Mouse (Mus musculus) hindbrain, embryonic 13.5 days (tissue): ENCODE measurements around the gene Itga9. TPM values are rescaled to one million over a fixed set of nuclear protein-coding genes. Genes with fewer than 3 reads are reported as not detected.

ENCODE experiments used
- ATAC-seq: fragments of 200-750 bp; cut with Nextera tagmentation; 2 replicates; pipeline ENCODE4 v1.8.0; 2017; ENCODE audit warnings: moderate TSS enrichment; ENCODE audit not compliant: low FRiP score
- H3K27ac ChIP-seq: fragments of 300-500 bp; sonication (generic); 2 replicates; pipeline ENCODE4 v1.5.1; 2015; ENCODE audit warnings: inconsistent platforms, mild to moderate bottlenecking, moderate library complexity
- H3K27me3 ChIP-seq: fragments of 300-500 bp; sonication (generic); 2 replicates; pipeline ENCODE4 v1.6.1; 2015; ENCODE audit warnings: mild to moderate bottlenecking, inconsistent platforms
- H3K36me3 ChIP-seq: fragments of 300-500 bp; sonication (generic); 2 replicates; pipeline ENCODE4 v1.6.1; 2015; ENCODE audit warnings: mild to moderate bottlenecking, inconsistent platforms
- H3K4me1 ChIP-seq: fragments of 300-500 bp; sonication (generic); replicated peaks from 2 replicates; pipeline ENCODE4 v1.6.1; 2015; ENCODE audit warnings: inconsistent platforms
- H3K4me2 ChIP-seq: fragments of 300-500 bp; sonication (generic); 2 replicates; pipeline ENCODE4 v1.6.1; 2015; ENCODE audit warnings: inconsistent platforms, mild to moderate bottlenecking, moderate library complexity
- H3K4me3 ChIP-seq: fragments of 300-500 bp; sonication (generic); 2 replicates; pipeline ENCODE4 v1.5.1; 2015; ENCODE audit warnings: mild to moderate bottlenecking, inconsistent platforms
- H3K9ac ChIP-seq: fragments of 300-500 bp; sonication (generic); 2 replicates; pipeline ENCODE4 v1.6.1; 2015; ENCODE audit warnings: mild to moderate bottlenecking, inconsistent platforms
- H3K9me3 ChIP-seq: fragments of 300-500 bp; sonication (generic); 2 replicates; pipeline ENCODE4 v1.6.1; 2016; ENCODE audit warnings: inconsistent platforms
- WGBS: fragments of 180-500 bp; shearing (Covaris S2); methylation state at CpG from one replicate; pipeline ENCODE4 v1.1.7; 2015; 5-methylcytosine and 5-hydroxymethylcytosine counted together
- polyA plus RNA-seq: library from polyadenylated mRNA; unstranded; fragments of >200 nt; fragmentation: Nextera tagmentation; extraction: Ambion mirVana; gene quantifications from 2 replicates; pipeline ENCODE4 v1.2.1, GENCODE M21; 2015

Gene Itga9
- polyA plus RNA-seq, result 1.8 and 2.0 TPM in 2 replicates

- H3K27ac ChIP-seq, result peak within 1 kb of the TSS; percentile 48; the same call in 1 of the 2 replicates
- peaks cover 24% of the 10 kb centered on the region for H3K4me1 ChIP-seq
- H3K9ac ChIP-seq, result peak within 1 kb of the TSS; percentile 85
- no peaks in the 10 kb centered on the region for H3K9me3 ChIP-seq
- H3K4me2 ChIP-seq, result peak within 1 kb of the TSS; percentile 91
- peak within 1 kb of the TSS; percentile 68 for H3K4me3 ChIP-seq
- H3K36me3 ChIP-seq, result no peaks in the 10 kb centered on the region
- H3K27me3 ChIP-seq, result peaks cover 57% of the 10 kb centered on the region
- ATAC-seq, result peak; percentile 86
- 12% methylated on average over 34 of the region's 42 CpGs for WGBS
Measured at GRCm38 (mm10) chr9:118606148-118606816, at the start of gene Itga9. Gene Itga9 (plus strand): TSS chr9:118606690.

GRCm38 (mm10) chr9:118556951-118557780 lies 49.3 kb upstream of the Itga9 start:
- H3K4me2 ChIP-seq, result no peak overlapping the region
- no peak for ATAC-seq
- no peaks in the 10 kb centered on the region for H3K27me3 ChIP-seq
- H3K4me1 ChIP-seq, result no peaks in the 10 kb centered on the region
- H3K4me3 ChIP-seq, result no peak overlapping the region
- no peaks in the 10 kb centered on the region for H3K9me3 ChIP-seq
- 78% methylated on average over 24 of the region's 24 CpGs for WGBS
- H3K9ac ChIP-seq, result no peak overlapping the region
- peak overlapping the region; percentile 18 for H3K27ac ChIP-seq
- H3K36me3 ChIP-seq, result peaks cover 89% of the 10 kb centered on the region

GRCm38 (mm10) chr9:118563356-118563755 lies 43.1 kb upstream of the Itga9 start:
- no peak overlapping the region for H3K4me2 ChIP-seq
- H3K27ac ChIP-seq, result no peak overlapping the region
- peaks cover 95% of the 10 kb centered on the region for H3K36me3 ChIP-seq
- no peaks in the 10 kb centered on the region for H3K4me1 ChIP-seq
- no peak overlapping the region for H3K4me3 ChIP-seq
- ATAC-seq, result no peak
- no peaks in the 10 kb centered on the region for H3K9me3 ChIP-seq
- no peaks in the 10 kb centered on the region for H3K27me3 ChIP-seq
- 95% methylated on average over 11 of the region's 11 CpGs for WGBS
- H3K9ac ChIP-seq, result no peak overlapping the region

GRCm38 (mm10) chr9:118563866-118564265 lies 42.6 kb upstream of the Itga9 start:
- H3K4me3 ChIP-seq, result no peak overlapping the region
- peaks cover 91% of the 10 kb centered on the region for H3K36me3 ChIP-seq
- no peaks in the 10 kb centered on the region for H3K9me3 ChIP-seq
- no peak for ATAC-seq
- H3K4me2 ChIP-seq, result no peak overlapping the region
- no peak overlapping the region for H3K27ac ChIP-seq
- H3K9ac ChIP-seq, result no peak overlapping the region
- H3K4me1 ChIP-seq, result no peaks in the 10 kb centered on the region
- no peaks in the 10 kb centered on the region for H3K27me3 ChIP-seq
- 90% methylated on average over 7 of the region's 7 CpGs for WGBS

GRCm38 (mm10) chr9:118564696-118565095 lies 41.8 kb upstream of the Itga9 start:
- Histone ChIP-seq H3K9ac (no peak overlapping the region), H3K4me3 (no peak overlapping the region), H3K4me1 (no peaks in the 10 kb centered on the region), H3K9me3 (no peaks in the 10 kb centered on the region), H3K27me3 (no peaks in the 10 kb centered on the region), H3K27ac (no peak overlapping the region), H3K36me3 (peaks cover 91% of the 10 kb centered on the region), H3K4me2 (no peak overlapping the region)
- no peak for ATAC-seq
- 94% methylated on average over 16 of the region's 16 CpGs for WGBS

- no peaks in the 10 kb centered on the region for H3K9me3 ChIP-seq
- H3K27ac ChIP-seq, result no peak overlapping the region
- peaks cover 88% of the 10 kb centered on the region for H3K36me3 ChIP-seq
- H3K4me3 ChIP-seq, result no peak overlapping the region
- ATAC-seq, result no peak
- H3K9ac ChIP-seq, result no peak overlapping the region
- no peaks in the 10 kb centered on the region for H3K4me1 ChIP-seq
- 89% methylated on average over 6 of the region's 6 CpGs for WGBS
- H3K27me3 ChIP-seq, result no peaks in the 10 kb centered on the region
- no peak overlapping the region for H3K4me2 ChIP-seq
Measured at GRCm38 (mm10) chr9:118569328-118569727, 37.2 kb upstream of the Itga9 start.

GRCm38 (mm10) chr9:118570865-118571264 lies 35.6 kb upstream of the Itga9 start:
- ATAC-seq, result no peak
- H3K4me3 ChIP-seq, result no peak overlapping the region
- no peak overlapping the region for H3K4me2 ChIP-seq
- H3K9ac ChIP-seq, result no peak overlapping the region
- no peaks in the 10 kb centered on the region for H3K4me1 ChIP-seq
- no peaks in the 10 kb centered on the region for H3K27me3 ChIP-seq
- H3K9me3 ChIP-seq, result no peaks in the 10 kb centered on the region
- WGBS, result 85% methylated on average over 4 of the region's 4 CpGs
- no peak overlapping the region for H3K27ac ChIP-seq
- peaks cover 85% of the 10 kb centered on the region for H3K36me3 ChIP-seq

- Histone ChIP-seq H3K36me3 (peaks cover 85% of the 10 kb centered on the region), H3K27ac (no peak overlapping the region), H3K4me2 (no peak overlapping the region), H3K4me1 (no peaks in the 10 kb centered on the region), H3K9ac (no peak overlapping the region), H3K9me3 (no peaks in the 10 kb centered on the region), H3K4me3 (no peak overlapping the region), H3K27me3 (no peaks in the 10 kb centered on the region)
- no peak for ATAC-seq
- 88% methylated on average over 4 of the region's 4 CpGs for WGBS
Measured at GRCm38 (mm10) chr9:118571701-118572100, 34.8 kb upstream of the Itga9 start.

GRCm38 (mm10) chr9:118574911-118575310 lies 31.6 kb upstream of the Itga9 start:
- Histone ChIP-seq H3K9ac (no peak overlapping the region), H3K4me3 (no peak overlapping the region), H3K4me1 (no peaks in the 10 kb centered on the region), H3K27ac (no peak overlapping the region), H3K36me3 (peaks cover 83% of the 10 kb centered on the region), H3K9me3 (no peaks in the 10 kb centered on the region), H3K4me2 (no peak overlapping the region), H3K27me3 (no peaks in the 10 kb centered on the region)
- no peak for ATAC-seq
- 93% methylated on average over 5 of the region's 5 CpGs for WGBS

- WGBS, result 73% methylated on average over 6 of the region's 6 CpGs
- peaks cover 60% of the 10 kb centered on the region for H3K36me3 ChIP-seq
- ATAC-seq, result no peak
Measured at GRCm38 (mm10) chr9:118580371-118580770, 26.1 kb upstream of the Itga9 start.

GRCm38 (mm10) chr9:118582757-118583156 lies 23.7 kb upstream of the Itga9 start:
- Histone ChIP-seq H3K9me3 (no peaks in the 10 kb centered on the region), H3K36me3 (peaks cover 43% of the 10 kb centered on the region), H3K4me1 (no peaks in the 10 kb centered on the region), H3K27me3 (no peaks in the 10 kb centered on the region), H3K4me3 (no peak overlapping the region), H3K27ac (no peak overlapping the region), H3K9ac (no peak overlapping the region), H3K4me2 (no peak overlapping the region)
- ATAC-seq, result no peak
- WGBS, result 88% methylated on average over 6 of the region's 6 CpGs

More at GRCm38 (mm10) chr9:118580371-118580770, 26.1 kb upstream of the Itga9 start:
- no peaks in the 10 kb centered on the region for H3K4me1 ChIP-seq
- H3K4me3 ChIP-seq, result no peak overlapping the region
- no peak overlapping the region for H3K9ac ChIP-seq
- H3K27ac ChIP-seq, result no peak overlapping the region
- H3K27me3 ChIP-seq, result no peaks in the 10 kb centered on the region
- H3K4me2 ChIP-seq, result no peak overlapping the region
- no peaks in the 10 kb centered on the region for H3K9me3 ChIP-seq

GRCm38 (mm10) chr9:118584838-118585237 lies 21.7 kb upstream of the Itga9 start:
- Histone ChIP-seq H3K36me3 (peaks cover 26% of the 10 kb centered on the region), H3K27me3 (no peaks in the 10 kb centered on the region), H3K4me2 (no peak overlapping the region), H3K4me1 (peaks cover 5% of the 10 kb centered on the region), H3K9me3 (no peaks in the 10 kb centered on the region), H3K27ac (no peak overlapping the region), H3K9ac (no peak overlapping the region), H3K4me3 (no peak overlapping the region)
- no peak for ATAC-seq
- 76% methylated on average over 1 of the region's 1 CpGs for WGBS
